Comparison of ENCODE assay signal across 13 mouse cellular contexts in genomic region chr19:45479548-45479947, GRCm38 (mm10).
"Had no signal": no experiment of that assay in that cellular context is flagged by ENCODE, and none has a peak within 500 bp of the region (broad histone marks: within the 10 kb centered on the region; RNA-seq: fewer than 3 reads in every experiment).

No protein-coding gene starts in this region.

- H3K9ac ChIP-seq: lung, embryonic 14.5 days; midbrain, embryonic 13.5 days; neural tube, embryonic 12.5 days had no signal

- H3K4me2 ChIP-seq: lung, embryonic 14.5 days; midbrain, embryonic 13.5 days; neural tube, embryonic 12.5 days had no signal

- H3K27ac ChIP-seq: midbrain, embryonic 10.5 days; midbrain, embryonic 13.5 days; neural tube, embryonic 12.5 days had no signal

- H3K27me3 ChIP-seq: neural tube, embryonic 12.5 days had no signal

- H3K4me3 ChIP-seq: midbrain, embryonic 10.5 days; midbrain, embryonic 13.5 days; neural tube, embryonic 12.5 days had no signal

- H3K36me3 ChIP-seq: midbrain, embryonic 10.5 days; midbrain, embryonic 13.5 days; neural tube, embryonic 12.5 days had no signal

- H3K9me3 ChIP-seq: midbrain, embryonic 10.5 days; midbrain, embryonic 13.5 days; neural tube, embryonic 12.5 days had no signal

- ATAC-seq: midbrain, embryonic 13.5 days; midbrain, embryonic 16.5 days had no signal

- DNase-seq: lung, adult 18-20 months; lung, embryonic 14.5 days; lung, postnatal 10 days; lung, postnatal 4 days; right cerebral cortex, postnatal 14 days; spleen, adult 18-20 months; thymus, adult 2 months; thymus, postnatal 25 days; thymus, postnatal 4 days had no signal
